Mouse (Mus musculus) MEL (cell line): Measurements from ENCODE around the gene Klhl1.

Source experiments
- CTCF ChIP-seq, 3 experiments: IDR thresholded peaks in 2 of 3; conservative IDR thresholded peaks in 1 of 3; 2 replicates each; pipeline ENCODE4 v1.5.1; 2011 to 2012; ENCODE audit warnings: low read length in 3 of 3, low read depth in 2 of 3, mild to moderate bottlenecking in 2 of 3, improper control_type of control experiment in 1 of 3, inconsistent platforms in 1 of 3, mixed read lengths in 1 of 3, moderate library complexity in 1 of 3; ENCODE audit not compliant: control insufficient read depth in 1 of 3, insufficient read depth in 1 of 3, poor library complexity in 1 of 3, severe bottlenecking in 1 of 3
- E2F4 ChIP-seq: IDR thresholded peaks from 2 replicates; pipeline ENCODE4 v1.6.1; 2011; ENCODE audit warnings: low read depth, low read length, improper control_type of control experiment, borderline replicate concordance
- EP300 ChIP-seq, 2 experiments: IDR thresholded peaks; 2 replicates each; pipeline ENCODE4 v1.6.1; 2011; ENCODE audit warnings: improper control_type of control experiment in 2 of 2, low read length in 2 of 2, low read depth in 1 of 2, mild to moderate bottlenecking in 1 of 2
- GABPA ChIP-seq: IDR thresholded peaks from 2 replicates; pipeline ENCODE4 v1.6.1; 2012; ENCODE audit warnings: low read depth, mild to moderate bottlenecking, inconsistent platforms, low read length, improper control_type of control experiment, moderate library complexity
- GATA1 ChIP-seq: IDR thresholded peaks from 2 replicates; pipeline ENCODE4 v1.6.1; 2011; ENCODE audit warnings: low read depth, low read length, improper control_type of control experiment
- HCFC1 ChIP-seq: IDR thresholded peaks from 2 replicates; pipeline ENCODE4 v1.6.1; 2012; ENCODE audit warnings: low read depth, mild to moderate bottlenecking, inconsistent platforms, low read length, improper control_type of control experiment, moderate library complexity
- JUND ChIP-seq: IDR thresholded peaks from 2 replicates; pipeline ENCODE4 v1.6.1; 2011; ENCODE audit warnings: low read depth, mild to moderate bottlenecking, improper control_type of control experiment, low read length
- POLR2A ChIP-seq, 2 experiments: IDR thresholded peaks; 2 replicates each; pipeline ENCODE4 v1.6.1; 2011 to 2012; ENCODE audit warnings: low read length in 2 of 2, mild to moderate bottlenecking in 2 of 2, control low read depth in 1 of 2, improper control_type of control experiment in 1 of 2, low read depth in 1 of 2, moderate library complexity in 1 of 2; ENCODE audit not compliant: control insufficient read depth in 1 of 2, insufficient read depth in 1 of 2, poor library complexity in 1 of 2
- RCOR1 ChIP-seq: IDR thresholded peaks from 2 replicates; pipeline ENCODE4 v1.6.1; 2012; ENCODE audit warnings: low read depth, mild to moderate bottlenecking, inconsistent platforms, low read length, improper control_type of control experiment
- TBP ChIP-seq: IDR thresholded peaks from 2 replicates; pipeline ENCODE4 v1.8.0; 2011; ENCODE audit warnings: low read depth, low read length, improper control_type of control experiment
- USF1 ChIP-seq: IDR thresholded peaks from 2 replicates; pipeline ENCODE4 v1.6.1; 2014; ENCODE audit warnings: low read depth, mild to moderate bottlenecking, inconsistent platforms, low read length, improper control_type of control experiment, moderate library complexity
- ZMIZ1 ChIP-seq: IDR thresholded peaks from 2 replicates; pipeline ENCODE4 v1.6.1; 2012; ENCODE audit warnings: low read depth, mild to moderate bottlenecking, inconsistent platforms, low read length, improper control_type of control experiment, moderate library complexity
- ZNF384 ChIP-seq: IDR thresholded peaks from 2 replicates; pipeline ENCODE4 v1.6.1; 2012; ENCODE audit warnings: low read depth, mild to moderate bottlenecking, inconsistent platforms, low read length, improper control_type of control experiment

GRCm38 (mm10) chr14:96499936-96500335 is 19.0 kb downstream of the Klhl1 start:
- TF ChIP-seq HCFC1: no peak
- TF ChIP-seq GATA1: no peak
- no peak for TF ChIP-seq E2F4
- no peak for TF ChIP-seq RCOR1
- TF ChIP-seq USF1: no peak
- TF ChIP-seq POLR2A (IDR thresholded peaks at IDR 0.05; ENCODE audit: control insufficient read depth in 1 of 2, insufficient read depth in 1 of 2, low read depth in 1 of 2, low read length in 2 of 2, poor library complexity in 1 of 2): no peak
- no peak for TF ChIP-seq ZMIZ1
- no peak for TF ChIP-seq GABPA
- no peak for TF ChIP-seq CTCF (IDR thresholded peaks at IDR 0.05 in 2 of 3, conservative IDR thresholded peaks at IDR 0.05 in 1 of 3; ENCODE audit: control insufficient read depth in 1 of 3, insufficient read depth in 1 of 3, low read depth in 2 of 3, low read length in 3 of 3, poor library complexity in 1 of 3, severe bottlenecking in 1 of 3)
- no peak for TF ChIP-seq JUND
- no peak for TF ChIP-seq TBP
- no peak for TF ChIP-seq ZNF384
- TF ChIP-seq EP300 (IDR thresholded peaks at IDR 0.05; ENCODE audit: low read depth in 1 of 2, low read length in 2 of 2): no peak
